Mouse (Mus musculus) hindbrain, embryonic 16.5 days (tissue): Measurements from ENCODE around the gene Mtg1. TPM values are rescaled to one million over a fixed set of nuclear protein-coding genes. Genes with fewer than 3 reads are reported as not detected.

Experiments used
- ATAC-seq: fragments of 200-750 bp; cut with Nextera tagmentation; 2 replicates; pipeline ENCODE4 v1.8.0; 2017; ENCODE audit warnings: moderate TSS enrichment, moderate library complexity
- H3K27ac ChIP-seq: fragments of 300-500 bp; sonication (generic); 2 replicates; pipeline ENCODE4 v1.5.1; 2014; ENCODE audit warnings: low read depth, mild to moderate bottlenecking, control low read depth, low read length, moderate library complexity
- H3K27me3 ChIP-seq: fragments of 300-500 bp; sonication (generic); replicated peaks from 2 replicates; pipeline ENCODE4 v1.6.1; 2014; ENCODE audit warnings: low read length; ENCODE audit not compliant: control insufficient read depth, insufficient read depth
- H3K36me3 ChIP-seq: fragments of 300-500 bp; sonication (generic); 2 replicates; pipeline ENCODE4 v1.6.1; 2014; ENCODE audit warnings: mild to moderate bottlenecking, low read length, moderate library complexity, mixed read lengths; ENCODE audit not compliant: control insufficient read depth, insufficient read depth
- H3K4me1 ChIP-seq: fragments of 300-500 bp; sonication (generic); 2 replicates; pipeline ENCODE4 v1.6.1; 2014; ENCODE audit warnings: low read depth, low read length; ENCODE audit not compliant: control insufficient read depth, insufficient read depth
- H3K4me2 ChIP-seq: fragments of 300-500 bp; sonication (generic); 2 replicates; pipeline ENCODE4 v1.6.1; 2014; ENCODE audit warnings: mild to moderate bottlenecking, low read length, control low read depth, moderate library complexity
- H3K4me3 ChIP-seq: fragments of 300-500 bp; sonication (generic); 2 replicates; pipeline ENCODE4 v1.5.1; 2014; ENCODE audit warnings: mild to moderate bottlenecking, low read length, control low read depth, moderate library complexity
- H3K9ac ChIP-seq: fragments of 300-500 bp; sonication (generic); 2 replicates; pipeline ENCODE4 v1.6.1; 2014; ENCODE audit warnings: low read depth, mild to moderate bottlenecking, control low read depth, low read length, moderate library complexity
- H3K9me3 ChIP-seq: fragments of 300-500 bp; sonication (generic); 2 replicates; pipeline ENCODE4 v1.6.1; 2014; ENCODE audit warnings: mild to moderate bottlenecking, low read length, moderate library complexity; ENCODE audit not compliant: control insufficient read depth
- WGBS: fragments of 180-500 bp; shearing (Covaris S2); extraction: QIAGEN DNeasy Blood & Tissue Kit; methylation state at CpG from one replicate; pipeline ENCODE4 v1.1.7; 2014; 5-methylcytosine and 5-hydroxymethylcytosine counted together
- polyA plus RNA-seq: library from polyadenylated mRNA; unstranded; fragments of >200 nt; fragmentation: Nextera tagmentation; extraction: Ambion mirVana; gene quantifications from 2 replicates; pipeline ENCODE4 v1.2.1, GENCODE M21; 2015

The Mtg1 gene
- 31.1 and 32.1 TPM in 2 replicates for polyA plus RNA-seq

DNA sequence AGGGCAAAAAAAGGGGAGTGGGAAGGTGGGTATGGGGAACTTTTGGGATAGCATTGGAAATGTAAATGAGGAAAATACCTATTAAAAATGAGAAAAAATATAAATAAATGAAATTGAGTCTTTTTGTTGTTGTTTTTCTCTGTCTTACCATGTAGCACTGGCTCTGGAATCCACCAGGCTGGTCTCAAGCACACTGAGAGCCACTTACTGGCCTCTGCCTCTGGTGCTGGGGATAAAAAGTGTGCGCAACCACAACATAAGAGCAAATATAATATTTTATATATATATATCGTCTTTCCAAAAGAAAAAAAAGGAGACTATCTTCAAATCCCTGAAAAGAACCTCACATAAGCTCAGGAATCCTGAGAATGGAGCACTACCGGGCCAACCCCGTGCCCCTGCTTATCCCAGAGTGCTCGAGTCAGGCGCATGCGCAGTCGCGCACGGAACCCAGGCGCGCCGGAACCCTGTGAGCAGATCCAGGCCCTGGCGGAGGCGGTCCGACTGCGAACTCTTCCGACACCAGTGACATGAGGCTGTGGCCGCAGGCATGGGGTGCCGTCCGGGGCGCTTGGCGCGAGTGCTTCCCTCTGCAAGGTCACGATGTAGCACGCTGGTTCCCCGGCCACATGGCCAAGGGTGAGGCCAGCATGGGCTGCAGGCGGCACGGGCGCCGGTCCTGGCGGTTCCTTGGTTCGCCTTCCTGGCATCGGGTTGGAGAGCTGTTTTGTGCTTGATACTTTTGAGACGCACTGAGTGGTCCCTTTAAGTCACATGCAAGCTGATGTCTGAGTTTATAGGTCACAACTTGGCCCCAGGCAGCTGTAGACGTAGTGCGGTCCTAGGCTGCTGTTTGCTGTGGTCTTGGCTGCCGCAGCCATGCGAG is at the start of gene Mtg1:
Mtg1 (plus strand) TSS at position 430 of the 886 bp plus-strand sequence.
- peak within 1 kb of the TSS; percentile 86 for H3K4me2 ChIP-seq
- WGBS = 2% methylated on average over 39 of the region's 39 CpGs
- peak within 1 kb of the TSS; percentile 87 for H3K27ac ChIP-seq
- H3K4me3 ChIP-seq = peak within 1 kb of the TSS; percentile 91
- H3K9me3 ChIP-seq = no peaks in the 10 kb centered on the region
- peak; percentile 98 for ATAC-seq
- peak within 1 kb of the TSS; percentile 93 for H3K9ac ChIP-seq
- peaks cover 4% of the 10 kb centered on the region for H3K4me1 ChIP-seq
- H3K27me3 ChIP-seq = no peaks in the 10 kb centered on the region
- no peaks in the 10 kb centered on the region for H3K36me3 ChIP-seq

DNA sequence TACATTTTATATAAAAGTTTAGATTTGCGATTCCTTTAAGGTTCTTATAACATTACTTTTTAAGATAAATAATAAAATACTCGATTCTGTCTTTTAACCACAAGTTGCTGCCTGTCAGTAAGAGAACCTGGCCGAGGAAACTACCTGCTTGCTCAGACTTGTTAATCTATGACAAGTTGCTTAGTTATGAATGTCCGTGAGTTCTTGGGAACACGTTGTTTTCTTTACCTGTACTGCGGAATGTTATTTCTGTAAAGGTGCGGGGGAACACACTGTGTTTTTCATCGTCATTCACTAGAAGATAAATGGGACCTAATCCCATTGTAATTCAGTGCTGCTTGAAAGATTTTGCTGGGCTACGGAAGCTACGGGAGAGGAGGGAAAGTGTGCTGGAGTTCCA is 46.8 kb upstream of the Mtg1 start:
- no peak for ATAC-seq
- Histone ChIP-seq H3K9ac (no peak overlapping the region), H3K27ac (no peak overlapping the region), H3K9me3 (no peaks in the 10 kb centered on the region), H3K36me3 (no peaks in the 10 kb centered on the region), H3K4me1 (no peaks in the 10 kb centered on the region), H3K27me3 (no peaks in the 10 kb centered on the region), H3K4me3 (no peak overlapping the region), H3K4me2 (no peak overlapping the region)
- 81% methylated on average over 10 of the region's 10 CpGs for WGBS

DNA sequence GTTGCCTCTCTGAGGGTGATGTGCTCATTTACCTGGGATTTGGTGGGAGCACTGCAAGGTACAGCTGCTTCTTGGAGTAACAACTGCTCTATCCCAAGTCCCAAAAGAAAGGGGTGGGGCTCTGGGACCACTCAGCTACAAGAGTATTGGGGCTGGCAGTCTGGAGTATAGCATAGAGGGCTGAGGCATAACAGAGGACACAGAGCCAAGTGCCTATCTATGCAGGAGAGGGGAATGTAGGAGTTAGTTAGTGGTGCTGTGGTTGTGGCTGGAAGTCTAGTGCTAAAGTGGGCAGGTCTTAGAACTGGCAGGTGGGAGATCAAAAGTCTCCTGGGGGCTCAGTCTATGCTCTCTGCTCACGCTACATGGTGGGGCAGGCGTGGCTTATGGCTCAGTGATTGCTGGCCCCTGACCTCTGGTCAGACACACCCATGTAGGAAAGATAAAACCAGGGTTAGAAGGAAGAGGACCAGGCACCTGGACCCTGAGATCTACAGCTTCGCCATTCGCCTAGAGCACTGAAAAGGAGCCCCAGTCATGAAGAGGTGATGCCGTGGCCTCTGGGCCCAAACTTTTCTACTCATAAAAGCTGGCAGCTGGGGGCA is 44.3 kb upstream of the Mtg1 start, which contains the start of gene Prap1:
Prap1 (plus strand) TSS at position 472 of the 605 bp plus-strand sequence.
- no peak for ATAC-seq
- 75% methylated on average over 5 of the region's 5 CpGs for WGBS
- Histone ChIP-seq H3K9ac (no peak within 1 kb of the TSS), H3K36me3 (0 out of 2 replicates have a peak, but pooled peaks cover 2% of the 10 kb centered on the region), H3K4me3 (no peak within 1 kb of the TSS), H3K27ac (no peak within 1 kb of the TSS), H3K4me1 (no peaks in the 10 kb centered on the region), H3K27me3 (no peaks in the 10 kb centered on the region), H3K4me2 (no peak within 1 kb of the TSS), H3K9me3 (no peaks in the 10 kb centered on the region)

DNA sequence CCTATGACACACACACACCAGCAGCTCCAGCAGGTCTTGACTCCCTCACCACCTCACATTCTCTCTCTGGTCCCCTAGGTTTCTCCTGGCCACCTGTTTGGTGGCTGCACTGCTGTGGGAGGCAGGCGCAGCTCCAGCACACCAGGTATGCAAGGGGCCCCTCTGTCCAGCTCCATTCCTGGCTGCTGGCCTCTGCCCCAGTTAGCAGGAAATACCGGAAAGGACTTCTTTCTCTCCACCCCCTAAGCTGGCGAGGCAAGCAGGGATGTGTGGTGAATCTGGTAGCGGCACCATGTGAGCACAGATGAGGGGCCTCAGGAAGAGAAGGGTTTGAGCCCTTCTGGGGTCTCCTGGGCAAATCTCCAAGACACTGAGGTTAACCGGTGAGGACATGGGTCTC is 42.4 kb upstream of the Mtg1 start:
- no peak overlapping the region for H3K4me2 ChIP-seq
- 61% methylated on average over 5 of the region's 5 CpGs for WGBS
- no peak overlapping the region for H3K9ac ChIP-seq
- ATAC-seq = no peak
- no peaks in the 10 kb centered on the region for H3K9me3 ChIP-seq
- H3K36me3 ChIP-seq = 0 out of 2 replicates have a peak, but pooled peaks cover 3% of the 10 kb centered on the region
- no peak overlapping the region for H3K27ac ChIP-seq
- H3K27me3 ChIP-seq = no peaks in the 10 kb centered on the region
- no peak overlapping the region for H3K4me3 ChIP-seq
- no peaks in the 10 kb centered on the region for H3K4me1 ChIP-seq

DNA sequence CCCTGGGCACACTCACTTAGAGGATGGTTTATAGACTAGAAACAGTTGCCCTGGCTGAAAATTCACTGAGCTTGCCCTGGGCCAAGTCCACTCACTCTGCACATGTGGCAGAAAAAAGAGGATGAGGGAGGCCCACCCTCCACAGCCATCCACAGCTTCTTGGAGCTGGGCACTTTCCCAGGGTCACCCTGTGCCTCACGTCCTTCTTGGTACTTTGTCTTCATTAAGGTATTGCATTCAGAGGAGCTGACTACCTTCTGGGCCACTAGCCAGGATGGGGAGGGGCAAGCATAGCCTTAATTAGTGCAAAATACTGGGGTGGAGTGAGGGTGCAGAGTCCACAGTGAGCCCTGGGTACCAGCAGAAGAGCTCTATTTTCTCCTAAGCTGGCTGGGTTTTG is 41.8 kb upstream of the Mtg1 start:
- Histone ChIP-seq H3K27me3 (no peaks in the 10 kb centered on the region), H3K4me3 (no peak overlapping the region), H3K27ac (no peak overlapping the region), H3K9me3 (no peaks in the 10 kb centered on the region), H3K4me2 (no peak overlapping the region), H3K4me1 (no peaks in the 10 kb centered on the region), H3K9ac (no peak overlapping the region), H3K36me3 (0 out of 2 replicates have a peak, but pooled peaks cover 3% of the 10 kb centered on the region)
- WGBS = 36% methylated on average over 1 of the region's 1 CpGs
- ATAC-seq = 0 out of 2 replicates have a peak, but pooled peaks have one; percentile 37

DNA sequence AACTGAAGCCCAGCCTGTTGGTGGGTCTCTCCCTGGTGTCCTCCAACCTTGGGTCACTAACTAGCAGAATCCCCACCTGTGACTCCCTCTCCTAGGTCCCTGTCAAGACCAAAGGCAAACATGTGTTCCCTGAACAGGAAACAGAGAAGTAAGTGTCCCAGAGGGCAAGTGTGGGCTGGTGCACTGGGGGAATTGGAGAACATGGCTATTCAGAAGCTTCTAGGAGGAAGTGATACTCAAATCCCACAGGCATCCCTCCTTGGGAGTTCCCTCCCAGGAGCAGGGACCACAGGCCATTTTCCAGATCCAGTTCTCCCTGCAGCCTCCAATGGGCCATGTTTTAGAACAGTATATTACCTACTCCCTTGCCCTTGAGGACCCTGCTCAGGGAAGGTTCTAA is 41.3 kb upstream of the Mtg1 start:
- 0 out of 2 replicates have a peak, but pooled peaks cover under 1% of the 10 kb centered on the region for H3K4me1 ChIP-seq
- H3K4me3 ChIP-seq = no peak overlapping the region
- H3K36me3 ChIP-seq = 0 out of 2 replicates have a peak, but pooled peaks cover 3% of the 10 kb centered on the region
- H3K9ac ChIP-seq = no peak overlapping the region
- no peaks in the 10 kb centered on the region for H3K27me3 ChIP-seq
- H3K9me3 ChIP-seq = no peaks in the 10 kb centered on the region
- H3K4me2 ChIP-seq = no peak overlapping the region
- no peak for ATAC-seq
- H3K27ac ChIP-seq = no peak overlapping the region

DNA sequence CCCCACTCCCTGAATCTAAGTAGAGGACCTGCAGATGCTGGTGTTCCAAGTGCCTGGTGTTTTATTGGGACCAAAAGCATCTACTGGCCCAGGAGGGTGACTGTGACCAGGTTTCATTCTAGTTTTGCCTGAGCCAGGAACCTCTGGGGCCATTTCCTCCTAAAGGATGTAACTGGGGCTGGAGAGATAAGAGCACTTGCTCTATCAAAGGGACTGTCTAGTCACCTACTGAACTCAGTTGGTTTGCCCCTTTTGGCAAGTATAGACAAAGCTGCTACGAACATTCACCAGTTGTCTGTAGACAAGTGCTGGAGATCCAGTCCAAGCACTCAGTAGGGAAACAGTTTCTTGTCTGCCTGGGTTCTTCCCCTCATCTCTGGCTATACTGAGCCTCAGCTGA is 38.9 kb upstream of the Mtg1 start:
- no peak overlapping the region for H3K9ac ChIP-seq
- H3K4me2 ChIP-seq = no peak overlapping the region
- peaks cover 6% of the 10 kb centered on the region for H3K4me1 ChIP-seq
- H3K36me3 ChIP-seq = 0 out of 2 replicates have a peak, but pooled peaks cover 3% of the 10 kb centered on the region
- H3K27ac ChIP-seq = no peak overlapping the region
- no peaks in the 10 kb centered on the region for H3K9me3 ChIP-seq
- 100% methylated on average over 1 of the region's 1 CpGs for WGBS
- no peak for ATAC-seq
- H3K4me3 ChIP-seq = no peak overlapping the region
- no peaks in the 10 kb centered on the region for H3K27me3 ChIP-seq

DNA sequence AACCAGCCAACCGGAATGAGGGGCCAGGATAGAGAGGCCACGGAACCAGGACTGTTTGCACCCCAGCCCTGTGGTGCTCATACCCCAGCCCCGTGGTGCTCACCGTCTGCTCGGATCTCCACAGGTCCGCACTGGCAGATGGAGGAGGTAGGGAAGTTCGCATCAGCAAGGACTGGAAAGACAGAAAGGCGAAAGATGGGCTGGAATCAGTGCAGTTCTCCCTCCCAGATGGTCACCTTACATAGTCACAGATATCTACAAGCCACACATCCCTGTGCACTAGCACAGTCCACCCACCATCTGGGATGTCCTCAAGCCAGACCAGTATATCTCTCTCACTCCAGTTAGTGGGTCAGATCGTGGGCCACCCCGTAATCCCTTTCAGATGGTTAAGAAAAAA is 35.9 kb upstream of the Mtg1 start:
- Histone ChIP-seq H3K36me3 (peaks cover 13% of the 10 kb centered on the region), H3K9ac (peak overlapping the region; percentile 50), H3K27me3 (no peaks in the 10 kb centered on the region), H3K27ac (no peak overlapping the region), H3K9me3 (no peaks in the 10 kb centered on the region), H3K4me3 (peak overlapping the region; percentile 41), H3K4me1 (peaks cover 6% of the 10 kb centered on the region), H3K4me2 (peak overlapping the region; percentile 67)
- 0 out of 2 replicates have a peak, but pooled peaks have one; percentile 37 for ATAC-seq
- WGBS = 78% methylated on average over 10 of the region's 10 CpGs
